Mouse (Mus musculus): Measurements from ENCODE around the gene Sh3bgrl2.
A peak's percentile ranks its signal among the peaks of the same experiment; 100 is the strongest.

Gene Sh3bgrl2

GRCm38 (mm10) chr9:83635997-83636396, 87.9 kb downstream of the Sh3bgrl2 start:
- DNase-seq, result no peak

GRCm38 (mm10) chr9:83643139-83643538, 95.0 kb downstream of the Sh3bgrl2 start:
- DNase-seq, result no peak

GRCm38 (mm10) chr9:83643833-83644232, 95.7 kb downstream of the Sh3bgrl2 start:
- no peak for DNase-seq

- DNase-seq, result no peak
Measured at GRCm38 (mm10) chr9:83646215-83646614, 98.1 kb downstream of the Sh3bgrl2 start.

DNA sequence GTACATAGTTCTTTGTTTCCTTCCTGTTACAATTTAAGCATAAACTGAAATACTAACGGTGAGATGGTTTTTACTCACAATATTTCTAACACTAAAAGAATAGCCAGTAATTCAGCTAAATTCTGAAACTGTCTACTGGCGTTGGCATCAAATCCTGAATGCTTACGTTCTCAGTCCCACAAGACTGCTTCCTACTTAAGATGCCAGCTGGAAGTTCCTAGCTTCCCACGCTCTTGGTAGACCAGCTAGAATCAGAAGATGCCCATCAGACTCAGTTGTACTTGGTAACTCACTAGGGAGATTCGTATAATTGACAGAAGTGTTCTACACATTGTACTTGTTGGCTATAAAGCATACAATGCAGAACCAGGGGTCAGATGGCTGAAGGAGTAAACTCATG, 98.6 kb downstream of the Sh3bgrl2 start:
- DNase-seq, result no peak

DNA sequence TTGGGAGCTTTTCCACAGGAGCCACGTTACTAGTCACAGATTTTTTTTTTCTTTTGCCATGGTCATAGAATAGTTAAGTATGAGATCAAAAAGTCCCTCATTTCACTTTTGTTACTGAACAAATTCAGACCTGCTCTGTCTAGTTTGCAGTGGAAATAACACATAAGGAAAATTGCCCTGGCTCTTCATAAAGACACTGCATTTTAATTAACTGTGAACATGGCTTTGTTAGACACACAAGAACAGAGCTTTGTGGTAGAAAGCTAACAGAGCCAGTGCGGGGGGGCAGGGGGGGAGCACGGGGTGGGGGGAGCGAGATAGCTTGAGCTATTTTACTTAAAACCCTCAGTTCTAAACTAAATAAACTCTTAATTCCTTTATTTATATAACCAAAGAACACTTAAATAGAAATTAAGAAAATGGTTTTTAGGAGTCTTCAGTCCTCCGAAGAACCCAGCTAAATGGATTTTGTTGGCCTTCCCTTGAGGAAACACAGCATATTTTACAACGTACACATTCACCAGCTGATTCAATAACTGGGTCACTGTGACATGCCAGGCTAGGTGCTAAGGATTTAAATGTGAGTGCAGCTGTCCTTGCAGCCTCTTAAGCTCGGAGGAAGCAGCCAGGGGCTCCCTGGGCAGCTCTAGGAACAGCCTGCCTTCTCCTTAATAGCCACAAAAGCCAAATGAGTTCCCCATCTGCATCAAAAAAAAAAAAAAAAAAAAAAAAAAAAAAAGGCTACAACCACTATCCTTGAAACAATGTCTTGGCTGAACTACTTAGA, 100.0 kb downstream of the Sh3bgrl2 start:
- no peak for DNase-seq

DNA sequence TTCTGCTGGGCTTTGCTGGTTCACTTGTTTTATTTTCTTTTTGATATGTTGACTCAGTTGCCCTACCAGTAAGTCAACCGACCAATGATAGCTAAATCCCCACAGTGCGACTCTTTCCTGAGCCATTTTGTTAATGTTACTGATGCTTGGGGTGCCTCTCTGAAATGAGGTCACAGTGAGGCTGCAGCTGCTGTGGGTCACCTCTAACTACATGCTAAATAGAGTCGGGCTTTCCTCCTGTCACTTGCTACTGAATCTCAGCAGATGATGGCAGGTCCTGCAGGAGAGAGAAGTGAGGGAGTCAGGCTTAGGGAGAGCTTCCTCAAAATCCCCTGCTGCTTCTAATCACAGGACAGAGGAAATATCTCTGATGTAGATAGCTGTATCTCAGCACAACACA, 100.6 kb downstream of the Sh3bgrl2 start:
- no peak for DNase-seq

DNA sequence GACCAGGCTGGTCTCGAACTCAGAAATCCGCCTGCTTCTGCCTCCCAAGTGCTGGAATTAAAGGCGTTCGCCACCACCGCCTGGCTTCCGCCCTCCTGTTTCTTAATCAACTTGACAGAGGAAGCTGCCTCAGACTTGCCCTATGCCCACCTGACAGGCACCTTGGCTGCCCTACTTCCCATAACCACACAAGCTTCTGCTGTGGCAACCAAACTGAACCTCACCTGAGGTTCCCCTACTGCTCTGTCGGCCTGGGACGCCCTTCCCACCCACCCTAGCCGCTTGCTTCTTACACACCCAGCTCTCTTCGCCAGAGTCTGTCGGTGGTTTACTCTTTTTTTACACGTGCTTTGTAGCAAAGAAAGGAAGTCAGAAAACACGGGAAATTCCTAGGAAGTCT, 103.9 kb downstream of the Sh3bgrl2 start:
- no peak for DNase-seq

DNA sequence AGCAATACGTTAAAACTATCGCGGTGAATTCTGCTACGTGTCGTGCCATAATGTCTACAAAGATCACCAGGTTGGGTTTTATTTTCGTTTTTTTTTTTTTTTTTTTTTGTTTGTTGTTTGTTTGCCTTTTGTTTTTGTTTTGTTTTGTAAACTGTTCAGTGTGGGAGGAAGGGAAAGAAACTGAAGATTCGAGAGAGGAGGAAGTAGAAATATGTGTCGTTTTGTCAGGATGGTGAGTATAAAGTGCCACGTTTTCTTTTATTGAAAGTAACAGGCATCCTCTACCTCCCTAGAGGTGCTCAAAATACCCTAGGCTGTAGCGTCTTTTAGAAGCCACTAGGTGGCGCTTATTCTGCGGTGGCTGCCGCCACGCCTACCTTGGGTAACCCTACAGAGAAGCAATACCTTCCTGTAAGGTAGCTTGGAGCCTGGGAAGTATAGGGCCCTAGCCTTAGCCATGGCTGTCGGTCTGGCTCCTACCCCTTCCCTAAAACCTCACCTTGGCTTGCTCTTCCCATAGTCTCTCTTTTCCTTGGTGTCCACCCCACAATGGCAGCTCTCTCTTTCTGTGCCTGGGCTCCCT, 104.6 kb downstream of the Sh3bgrl2 start:
- DNase-seq, result no peak

- no peak for DNase-seq
Measured at GRCm38 (mm10) chr9:83654601-83655000, 106.5 kb downstream of the Sh3bgrl2 start.

- DNase-seq, result no peak
Measured at GRCm38 (mm10) chr9:83656960-83657651, 109.0 kb downstream of the Sh3bgrl2 start.

- no peak for DNase-seq
Measured at GRCm38 (mm10) chr9:83657652-83658002, 109.5 kb downstream of the Sh3bgrl2 start.

DNA sequence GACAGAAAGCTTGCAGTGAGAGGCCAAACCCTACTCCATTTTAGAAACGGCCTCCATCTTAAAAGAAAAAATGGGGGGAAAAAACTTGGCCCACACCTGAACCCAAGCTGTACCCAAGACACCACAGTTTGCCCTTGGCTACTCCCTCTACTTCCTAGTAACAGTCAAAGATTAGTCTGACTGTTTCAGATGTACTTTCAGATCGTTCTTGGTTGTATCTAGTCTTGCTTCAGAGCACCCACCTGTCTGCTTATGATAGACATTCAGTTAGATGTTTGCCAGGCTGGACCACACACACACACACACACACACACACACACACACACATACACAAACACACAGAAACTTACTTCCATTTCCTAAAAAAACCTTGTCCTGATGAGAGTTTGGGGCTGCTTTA, 111.0 kb downstream of the Sh3bgrl2 start:
- DNase-seq, result no peak

DNA sequence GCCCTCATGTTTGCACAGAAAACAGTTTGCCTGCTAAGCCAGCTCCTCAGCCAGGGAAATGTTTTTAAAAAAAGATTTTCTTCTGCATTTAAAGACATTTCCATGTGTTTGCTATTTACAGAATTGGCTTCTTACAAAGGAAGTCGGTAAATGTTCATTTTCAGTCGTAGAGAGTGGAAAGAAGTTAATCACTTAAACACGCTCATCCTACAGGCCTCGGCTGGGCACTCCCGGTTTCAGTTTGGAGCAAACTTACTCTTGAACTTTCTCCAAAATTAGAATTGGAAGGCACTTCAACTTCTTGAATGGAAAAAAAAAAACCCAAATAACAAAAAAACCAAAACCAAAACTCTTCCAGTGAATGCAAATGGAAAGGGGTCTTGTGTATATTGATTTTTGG, 113.7 kb downstream of the Sh3bgrl2 start:
- DNase-seq, result no peak

DNA sequence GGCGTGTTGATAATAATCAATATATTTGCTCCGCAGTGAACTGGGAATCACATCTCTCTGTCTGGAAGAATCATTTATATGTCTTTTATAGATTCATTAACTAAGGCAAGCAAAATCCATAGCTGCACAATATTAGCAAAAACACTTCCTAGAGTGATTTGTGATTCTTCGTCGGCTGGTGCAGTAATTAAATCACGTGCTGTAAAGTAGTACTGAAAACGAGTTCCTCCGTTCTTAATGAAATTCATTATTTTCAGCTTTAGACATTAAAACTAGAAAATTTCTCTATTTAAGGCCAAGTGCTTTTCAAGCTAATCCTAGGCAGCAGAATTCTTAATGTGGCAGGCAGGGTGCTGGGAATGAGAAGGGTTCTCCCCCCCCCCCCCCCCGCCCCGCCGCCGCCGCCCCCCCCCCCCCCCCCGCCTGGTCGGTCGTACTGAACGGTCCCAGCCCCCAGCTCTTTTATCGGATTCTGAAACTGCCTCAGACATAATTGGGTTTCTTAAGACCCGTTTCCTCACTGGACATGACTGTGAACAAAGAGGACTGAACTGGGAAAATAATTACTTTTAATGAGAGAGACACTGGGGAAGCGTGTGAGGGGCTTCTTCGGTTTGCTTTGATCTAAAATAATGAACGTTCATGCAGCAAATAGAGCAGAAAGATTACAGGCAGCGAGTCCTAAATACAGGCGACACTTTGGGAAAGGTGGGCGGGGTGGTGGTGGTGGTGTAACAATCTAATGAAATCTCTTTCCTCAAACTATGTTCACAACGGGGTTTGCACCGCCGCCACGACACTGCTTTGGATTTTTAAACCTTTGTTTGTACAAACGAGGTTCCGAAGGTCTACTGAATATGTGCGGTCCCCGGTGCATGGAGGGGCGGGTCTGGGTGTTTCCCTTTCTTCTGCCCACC, 116.1 kb downstream of the Sh3bgrl2 start:
- no peak for DNase-seq

DNA sequence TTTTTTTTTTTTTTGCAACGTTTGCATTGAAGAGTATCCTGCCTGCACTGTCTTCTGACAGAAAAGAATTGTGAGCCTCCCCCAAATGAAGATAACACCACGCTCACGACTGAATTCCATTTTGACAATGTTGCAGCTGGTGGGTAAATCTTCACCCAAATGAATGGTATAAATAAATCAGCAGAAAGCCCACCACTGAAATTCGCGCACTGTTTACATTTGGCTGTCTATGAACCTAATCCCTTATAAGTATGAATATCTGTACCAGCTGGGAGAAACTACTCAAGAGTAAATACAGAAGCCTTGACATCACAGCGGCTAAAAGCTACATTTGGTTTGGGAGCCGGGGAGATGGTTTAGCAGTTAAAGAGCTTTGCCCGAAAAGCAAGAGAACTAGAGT, 116.8 kb downstream of the Sh3bgrl2 start:
- DNase-seq, result no peak

DNA sequence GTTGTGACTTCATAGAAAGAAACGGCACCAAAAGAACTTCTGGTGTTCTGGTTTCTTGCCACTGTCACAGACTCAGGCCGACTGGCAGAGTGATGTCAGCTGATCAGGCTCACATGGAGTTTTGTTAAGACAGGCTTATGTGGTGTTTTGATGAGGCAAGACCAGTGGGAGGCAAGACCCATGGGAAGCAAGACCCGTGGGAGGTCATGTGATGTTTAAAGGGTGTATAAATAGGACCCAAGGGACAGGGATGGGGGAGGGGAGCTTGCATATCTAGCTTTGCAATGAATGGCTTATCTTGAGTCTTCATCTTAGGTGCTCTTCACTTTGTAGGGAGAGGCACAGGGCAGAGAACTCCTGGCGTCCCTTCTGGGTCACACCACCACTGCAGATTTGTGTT, 118.9 kb downstream of the Sh3bgrl2 start:
- no peak for DNase-seq

DNA sequence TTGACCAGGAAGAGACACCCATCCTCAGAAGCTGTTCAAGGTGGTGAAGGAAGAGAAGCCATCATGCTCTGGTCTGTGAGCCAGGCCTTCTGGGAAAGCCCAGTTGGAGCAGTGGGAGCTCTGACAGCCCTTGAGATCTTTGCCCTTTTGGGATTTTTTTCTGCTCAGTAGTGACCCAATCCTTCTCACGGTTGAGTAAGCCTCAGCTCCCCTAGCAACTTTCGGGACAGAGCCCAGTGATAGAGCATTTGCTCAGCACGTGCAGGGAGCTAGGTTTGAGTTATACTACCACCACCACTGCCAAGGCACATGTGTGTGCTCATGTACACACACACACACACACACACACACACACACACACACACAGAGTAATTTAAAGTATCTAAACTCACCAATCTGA, 131.5 kb downstream of the Sh3bgrl2 start:
- no peak for DNase-seq

GRCm38 (mm10) chr9:83681661-83682655, 133.8 kb downstream of the Sh3bgrl2 start:
- no peak for DNase-seq

DNA sequence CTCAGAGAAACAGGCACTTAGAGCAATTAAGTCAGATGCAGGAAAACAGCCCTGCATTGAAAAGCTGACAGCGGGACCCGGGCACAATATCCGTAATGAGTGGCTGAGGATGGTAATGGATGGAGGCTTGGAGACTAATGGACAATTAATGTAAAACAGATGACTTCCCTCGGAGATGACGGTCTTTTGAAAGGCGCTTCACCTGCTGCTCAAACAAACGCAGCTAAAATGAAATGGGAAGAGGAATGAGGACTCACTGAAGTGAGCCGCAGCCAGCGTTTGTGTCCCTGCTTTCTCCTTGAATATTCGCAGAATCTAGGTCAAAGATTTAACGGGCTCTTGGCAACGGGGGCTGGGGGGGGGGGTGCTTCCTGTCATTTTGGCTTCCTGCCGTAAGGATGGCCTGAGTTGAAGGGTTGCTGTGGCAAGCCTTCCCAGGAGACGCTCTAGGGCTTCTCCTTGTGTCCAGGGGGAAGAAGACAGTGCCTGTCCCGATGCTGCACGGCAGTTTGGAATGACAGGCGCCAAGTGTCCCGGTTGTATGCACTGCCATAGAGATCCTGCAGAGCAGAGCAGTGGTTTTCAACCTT, 138.5 kb downstream of the Sh3bgrl2 start:
- peak; percentile 19 for DNase-seq

- no peak for DNase-seq
Measured at GRCm38 (mm10) chr9:83687904-83688303, 139.8 kb downstream of the Sh3bgrl2 start.

Data from cerebellum, adult 11 months (tissue).